Mouse (Mus musculus): ENCODE measurements around the gene Car6.
A peak's percentile ranks its signal among the peaks of the same experiment; 100 is the strongest.

Gene Car6

DNA sequence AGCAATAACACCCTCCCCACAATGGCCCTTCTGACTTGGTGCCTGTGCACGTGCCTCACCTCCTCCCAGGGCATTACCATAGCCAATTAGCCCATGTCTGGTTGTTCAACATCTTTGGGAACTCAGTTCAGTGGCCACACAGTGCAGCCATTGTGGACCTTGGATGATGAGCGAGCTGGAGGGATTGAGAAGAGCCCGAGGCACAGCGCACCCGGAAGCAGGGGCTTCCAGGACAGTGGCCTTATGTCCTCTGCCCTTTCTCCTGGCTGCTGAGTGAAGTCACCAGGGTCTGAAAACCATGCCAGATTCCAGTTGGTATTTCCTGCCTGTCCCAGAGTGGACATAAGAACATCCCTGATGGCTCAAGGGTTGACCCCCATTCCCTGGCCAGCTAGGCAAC lies at the start of gene Car6:
TSS of gene Car6 (minus strand) at position 101 of the 400 bp plus-strand sequence.
- no peak for DNase-seq

DNA sequence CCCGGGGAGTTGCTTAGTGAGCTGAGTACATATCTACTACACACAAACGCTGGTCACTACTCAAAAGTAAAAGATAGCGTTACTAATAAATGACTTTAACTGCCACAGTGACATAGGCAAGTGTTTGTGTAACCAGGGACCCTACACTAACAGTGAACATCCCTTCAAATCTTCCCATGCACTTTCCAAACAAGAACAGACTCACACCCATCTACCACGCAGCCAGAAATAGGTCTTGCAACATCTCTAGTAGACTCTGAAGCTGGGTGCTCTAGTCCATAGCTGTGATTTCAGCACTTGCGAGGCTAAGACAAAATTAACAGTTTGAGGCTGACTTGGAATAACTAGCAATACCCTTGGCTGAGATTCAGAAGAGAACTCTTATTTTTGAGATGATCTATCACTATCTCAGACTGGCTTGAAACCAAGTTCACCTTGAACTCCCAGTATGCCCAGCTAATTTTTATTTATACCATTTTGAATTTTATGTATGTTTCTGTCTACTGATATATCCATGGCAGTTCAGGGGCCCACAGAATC lies 48.7 kb upstream of the Car6 start:
- no peak for DNase-seq

DNA sequence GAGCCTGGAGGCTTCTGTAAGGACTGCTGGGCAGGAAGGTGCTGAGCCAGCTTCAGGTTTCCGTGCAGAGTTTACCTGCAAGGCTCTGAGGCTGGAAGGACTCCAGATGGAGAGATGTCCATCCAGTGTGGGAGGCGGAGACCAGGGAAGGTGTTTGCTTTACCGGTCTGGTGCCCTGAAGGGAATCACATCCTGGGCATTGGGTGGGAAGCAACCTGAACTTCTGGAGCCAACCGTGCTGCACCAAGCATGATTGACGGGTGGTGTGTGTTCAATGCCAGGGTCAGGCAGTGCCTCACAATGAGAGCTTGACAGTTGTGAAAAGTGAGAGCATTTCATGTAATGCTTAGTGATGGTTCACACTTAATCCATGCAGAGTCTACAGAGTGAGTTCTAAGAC lies 47.8 kb upstream of the Car6 start:
- no peak for DNase-seq

DNA sequence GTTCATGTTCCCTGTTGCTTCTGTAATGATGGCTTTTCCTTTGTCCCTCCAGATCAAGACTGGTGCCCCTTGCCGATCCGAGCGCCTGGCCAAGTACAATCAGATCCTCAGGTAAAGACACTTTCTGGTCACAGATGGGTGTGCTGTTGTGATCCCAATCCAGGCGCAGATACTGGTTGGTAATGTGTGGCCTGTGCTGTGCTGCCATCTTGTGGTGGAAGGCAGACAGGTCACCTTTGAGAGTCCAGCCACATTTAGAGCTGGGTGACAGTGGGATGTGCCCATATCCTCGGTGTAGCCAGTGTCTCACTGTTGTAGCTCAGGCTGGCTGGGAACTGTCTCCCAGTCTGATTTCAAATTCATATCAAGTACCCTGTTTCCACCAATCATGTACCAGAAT lies 46.9 kb upstream of the Car6 start:
- DNase-seq: peak; percentile 75

DNA sequence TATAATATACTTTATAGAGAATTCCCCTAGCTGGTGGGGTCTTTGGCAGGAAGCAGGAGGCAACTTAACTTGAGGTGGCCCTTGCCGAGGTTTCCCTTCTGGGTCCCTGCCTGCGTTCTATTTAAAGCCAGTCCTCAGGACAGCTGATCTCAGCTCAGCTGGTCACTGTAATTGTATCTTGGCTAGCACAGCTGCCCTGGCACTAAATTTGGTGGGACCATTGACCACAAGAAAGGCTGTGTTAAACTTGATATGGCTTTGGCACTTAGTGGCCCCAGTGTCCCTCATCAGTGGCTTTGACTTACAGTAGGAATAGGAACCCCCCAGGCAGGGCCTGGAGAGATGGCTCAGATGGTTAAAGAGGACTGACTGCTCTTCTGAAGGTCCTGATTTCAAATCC lies 44.7 kb upstream of the Car6 start:
- no peak for DNase-seq

DNA sequence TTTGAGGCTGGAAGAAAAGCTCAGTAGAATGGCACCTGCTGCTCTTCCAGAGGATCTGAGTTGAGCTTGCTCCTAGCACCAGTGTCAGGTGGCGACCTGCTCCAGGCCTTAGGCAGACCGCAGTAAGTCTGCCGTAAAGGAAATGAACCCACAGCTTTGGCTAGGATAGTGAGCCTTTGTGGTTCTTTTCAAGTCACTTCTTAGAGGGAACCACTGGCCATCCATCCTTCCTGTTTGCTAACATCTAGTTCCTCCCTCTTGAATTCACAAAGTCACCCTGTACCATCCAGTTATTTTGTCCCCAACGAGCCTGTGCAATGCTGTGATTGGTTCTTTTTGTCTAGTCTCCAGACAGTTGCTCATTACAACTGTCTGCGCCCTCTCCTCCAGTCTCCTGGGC lies 41.6 kb upstream of the Car6 start:
- no peak for DNase-seq

DNA sequence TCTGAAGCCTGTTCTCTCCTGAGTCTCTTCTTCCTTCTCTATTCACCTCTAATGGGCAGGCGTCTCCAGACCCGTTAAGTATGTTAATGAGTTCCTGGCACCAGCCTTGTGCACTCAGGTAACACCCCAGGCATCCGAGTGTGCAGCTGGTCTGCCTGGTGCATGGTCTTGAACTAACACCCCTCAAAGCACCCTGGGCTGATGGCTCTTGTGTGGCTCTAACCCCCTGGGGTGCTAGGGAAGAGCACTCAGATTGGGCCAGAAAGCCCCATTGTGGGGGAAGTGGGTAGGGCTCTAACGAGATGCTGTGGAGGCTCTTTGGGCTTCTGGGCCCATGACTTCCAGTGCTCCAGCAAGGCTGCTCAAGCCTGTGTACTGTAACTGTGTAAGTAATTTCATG lies 40.6 kb upstream of the Car6 start:
- DNase-seq: no peak

DNA sequence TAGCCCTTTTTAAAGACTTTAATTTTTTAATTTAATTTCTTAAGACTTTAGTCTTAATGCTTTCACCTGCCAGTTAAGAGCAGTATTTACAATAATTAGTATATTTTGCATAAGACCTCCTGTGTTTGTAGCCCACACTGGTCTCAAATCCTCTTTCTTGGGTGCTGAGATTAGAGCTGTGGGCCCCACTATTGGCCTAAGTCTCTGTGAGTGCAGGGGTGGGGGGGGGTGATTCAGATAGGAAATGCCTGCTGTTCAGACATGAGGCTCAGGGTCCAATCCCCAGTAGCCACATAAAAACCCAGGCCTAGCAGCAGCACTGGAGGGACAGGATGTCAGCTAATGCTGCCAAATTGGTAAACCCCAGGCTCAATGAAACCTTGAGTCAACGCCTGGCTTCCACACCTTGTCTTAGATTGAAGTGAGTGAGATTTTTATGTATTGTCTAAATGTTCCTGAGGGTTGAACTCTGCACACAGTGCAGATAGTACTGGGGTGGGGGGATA lies 39.3 kb upstream of the Car6 start:
- DNase-seq: no peak

DNA sequence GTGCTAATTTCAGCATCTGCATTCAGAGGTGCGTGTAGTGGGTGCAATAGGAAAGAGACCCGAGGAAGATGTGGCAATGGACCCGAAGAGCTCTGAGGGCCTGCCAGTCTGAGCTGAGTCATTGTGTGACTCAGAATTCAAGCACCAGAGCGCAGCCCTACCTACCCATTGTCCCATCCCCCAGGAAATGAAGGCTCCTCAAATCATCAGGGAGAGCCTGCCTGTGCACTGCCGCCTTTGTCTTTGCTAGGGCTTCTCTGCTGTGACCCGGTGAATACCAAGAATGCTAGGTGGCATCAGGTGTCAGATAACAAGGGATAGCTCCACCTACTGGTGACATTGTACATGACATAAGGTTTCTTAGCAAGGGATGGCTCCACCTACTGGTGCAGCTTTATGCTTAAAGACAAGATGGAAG lies 38.8 kb upstream of the Car6 start:
- peak; percentile 97 for DNase-seq

DNA sequence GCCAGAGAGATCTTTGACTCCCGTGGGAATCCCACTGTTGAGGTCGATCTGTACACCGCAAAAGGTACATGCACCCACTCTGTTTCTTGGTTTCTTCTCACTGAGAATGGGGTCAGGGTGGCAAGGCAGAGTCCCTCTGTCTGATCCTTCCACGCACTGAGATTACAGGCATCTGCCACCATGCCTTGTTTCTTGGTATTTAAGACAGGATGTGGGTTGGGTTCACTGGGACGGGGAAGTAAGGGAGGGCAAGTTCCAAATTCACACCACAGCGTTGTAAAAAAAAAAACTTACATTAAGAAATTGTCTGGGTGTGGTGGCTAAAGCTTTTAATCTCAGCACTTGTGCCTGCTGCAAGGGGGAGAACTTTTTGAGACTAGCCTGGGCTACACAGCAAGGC lies 38.4 kb upstream of the Car6 start:
- DNase-seq: no peak

DNA sequence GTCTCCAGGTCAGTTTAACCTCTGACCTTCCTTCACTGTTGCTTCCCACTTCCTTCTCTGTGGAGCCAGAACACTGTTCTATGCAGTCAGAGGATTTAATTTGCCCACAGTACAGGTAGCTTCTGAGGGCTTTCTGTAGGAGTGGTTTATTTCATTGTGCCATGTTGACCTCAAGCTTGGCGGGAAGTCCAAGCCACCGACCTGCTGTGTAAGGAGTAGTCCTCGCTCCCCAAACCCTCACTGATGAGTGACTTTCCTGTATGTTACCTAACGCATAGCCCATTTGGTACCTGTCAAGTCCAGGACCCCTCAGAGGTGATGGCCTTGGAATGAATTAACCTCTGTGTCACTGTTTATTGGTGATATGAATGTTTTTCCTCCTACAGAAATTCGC lies 38.0 kb upstream of the Car6 start:
- no peak for DNase-seq

DNA sequence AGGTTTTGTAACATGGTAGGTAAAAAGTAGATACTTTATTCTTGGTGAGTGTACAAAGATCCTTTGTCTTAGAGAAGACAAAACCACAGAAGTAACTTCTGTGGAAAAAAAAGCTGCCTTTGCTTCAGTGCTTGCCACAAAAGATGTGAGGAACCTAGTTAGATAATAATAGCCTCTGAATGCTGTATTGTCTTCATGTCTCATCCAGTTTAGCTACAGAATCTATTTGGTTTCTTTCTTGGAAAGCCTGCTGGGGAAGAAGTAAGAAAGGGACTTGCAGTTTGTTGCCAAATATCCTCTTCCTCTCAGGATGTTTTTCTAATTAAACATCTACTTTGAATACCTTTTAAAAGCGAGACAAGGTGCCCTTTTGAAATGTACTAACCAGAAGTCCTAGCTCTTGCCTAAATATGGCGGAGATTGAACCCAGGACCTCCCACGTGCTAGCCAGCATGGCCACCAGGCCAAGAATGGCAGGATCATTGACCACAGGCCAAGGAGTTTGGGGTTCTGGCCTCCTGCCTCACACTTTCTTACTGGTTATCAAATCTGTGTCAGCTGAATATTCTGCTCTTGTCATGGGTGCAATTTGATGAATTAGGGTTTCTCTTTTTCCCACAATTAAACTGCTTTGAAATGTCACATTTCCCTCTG lies 37.4 kb upstream of the Car6 start:
- peak; percentile 57 for DNase-seq

DNA sequence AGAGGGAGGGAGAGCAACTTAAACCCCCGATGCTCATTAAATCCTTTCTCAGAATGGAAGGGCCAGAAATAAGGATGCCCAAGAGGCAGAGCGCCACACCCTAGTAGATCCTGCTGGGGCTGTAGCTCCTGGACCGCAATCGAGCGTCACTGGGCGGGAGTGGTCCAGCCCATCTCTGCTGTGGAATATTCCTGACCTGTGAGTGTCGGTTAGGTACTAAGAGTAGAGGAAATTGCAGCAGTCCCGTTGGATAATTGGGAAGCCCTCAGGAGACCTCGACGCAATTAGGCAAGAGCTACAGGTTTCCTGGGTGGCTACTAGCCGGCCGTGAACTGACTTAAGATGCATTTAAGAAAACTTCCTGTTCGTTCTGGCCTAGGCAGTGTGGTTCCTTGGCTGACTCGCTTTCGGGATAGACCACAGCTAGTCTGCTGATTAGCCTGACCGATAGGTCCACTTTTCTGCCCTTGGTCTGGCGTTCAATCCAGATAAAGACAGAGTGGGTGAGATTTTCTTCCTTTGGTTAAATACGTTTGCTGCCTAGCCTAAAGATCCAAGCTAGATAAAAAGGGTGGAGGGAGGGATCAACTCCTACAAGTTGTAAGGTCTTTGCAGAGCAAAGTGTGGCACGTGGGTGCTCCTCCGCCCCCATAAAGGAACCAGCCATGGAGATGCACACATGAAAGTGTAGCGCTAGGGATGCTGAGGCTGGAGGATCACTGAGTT lies 36.7 kb upstream of the Car6 start:
- DNase-seq: no peak

DNA sequence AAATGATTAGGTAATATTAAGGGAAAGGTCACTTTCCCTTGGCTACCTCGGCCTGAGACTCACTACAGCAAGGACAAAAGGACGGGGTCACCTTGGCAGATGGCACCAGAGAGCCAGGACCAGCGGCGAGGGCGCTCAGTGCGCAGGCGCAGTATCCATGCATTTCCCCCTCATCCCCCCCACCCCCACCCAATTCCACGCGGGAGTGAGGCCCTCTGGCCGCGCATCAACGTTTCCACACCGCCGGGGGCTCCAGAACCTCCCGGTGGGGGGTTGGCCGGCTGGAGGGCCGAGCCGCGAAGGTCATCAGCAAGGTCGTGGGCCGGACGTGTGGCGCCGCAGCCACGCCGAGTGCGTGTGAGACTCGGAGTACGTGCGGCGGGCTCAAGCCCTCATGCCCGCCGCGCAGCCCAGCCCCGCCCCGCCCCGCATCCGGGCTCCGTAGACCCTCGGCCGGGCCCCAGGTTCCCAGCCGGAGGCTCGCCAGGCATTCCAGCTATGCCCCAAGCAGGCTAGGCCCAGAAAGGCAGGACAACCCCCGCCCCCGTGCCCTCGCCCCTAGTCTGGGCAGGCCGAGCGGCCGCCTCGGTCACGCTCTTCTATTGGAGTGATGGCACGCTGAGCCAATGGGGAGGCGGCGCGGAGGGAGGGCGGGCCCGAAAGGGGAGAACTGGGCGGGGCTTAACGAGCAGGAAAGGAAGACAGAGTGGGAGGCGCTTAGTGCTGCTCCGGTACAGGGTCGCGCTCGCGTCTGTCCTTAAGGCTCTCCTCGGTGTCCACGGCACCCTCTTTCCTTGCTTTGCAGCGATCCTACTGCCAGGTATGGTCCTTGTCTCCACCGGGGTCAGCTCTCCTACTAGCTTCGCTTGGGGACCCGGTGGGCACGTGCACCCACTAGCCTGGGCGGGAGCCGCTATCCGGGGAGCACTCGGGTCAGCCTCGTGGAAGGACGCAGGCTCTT lies 35.7 kb upstream of the Car6 start, which contains the start of gene Eno1:
TSS of gene Eno1 (plus strand) at position 201 of the 961 bp plus-strand sequence.
- DNase-seq: peak; percentile 97

DNA sequence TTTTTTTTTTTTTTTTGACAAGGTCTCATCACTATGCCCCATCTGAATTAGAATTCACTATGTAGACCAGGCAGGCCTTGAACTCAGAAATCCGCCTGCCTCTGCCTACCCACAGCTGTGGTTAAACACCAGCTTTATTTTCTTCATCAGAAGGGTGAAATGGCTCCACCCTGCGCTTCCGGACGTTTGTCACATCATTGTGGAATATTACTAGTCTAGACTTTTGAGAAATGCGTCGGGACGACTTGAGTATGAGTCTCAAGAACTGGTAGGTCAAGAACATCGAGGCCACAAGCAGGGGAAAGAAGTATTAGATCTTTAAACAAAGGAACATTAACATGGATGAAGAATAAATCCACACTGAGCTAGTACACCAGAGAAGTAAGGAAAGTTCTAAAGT lies 34.9 kb upstream of the Car6 start:
- DNase-seq: no peak

DNA sequence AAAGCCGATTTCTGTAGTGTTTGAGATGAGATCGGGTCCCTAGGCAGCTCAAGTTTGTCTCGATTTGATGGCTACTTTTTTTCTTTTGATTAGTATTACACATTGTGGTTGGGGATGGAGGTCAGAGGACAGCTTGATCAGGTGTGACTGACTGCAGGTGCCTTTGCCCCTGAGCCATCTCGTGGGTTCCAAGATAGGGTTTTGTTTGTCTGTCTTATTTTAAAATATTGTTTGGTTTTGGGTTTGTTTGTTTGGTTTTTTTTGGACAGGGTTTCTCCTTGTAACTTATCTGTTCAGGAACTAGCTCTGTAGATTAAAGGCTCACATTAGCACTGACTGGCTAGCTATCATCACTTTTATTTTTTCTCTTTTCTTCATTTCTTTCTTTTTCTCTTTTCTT lies 34.5 kb upstream of the Car6 start:
- no peak for DNase-seq

DNA sequence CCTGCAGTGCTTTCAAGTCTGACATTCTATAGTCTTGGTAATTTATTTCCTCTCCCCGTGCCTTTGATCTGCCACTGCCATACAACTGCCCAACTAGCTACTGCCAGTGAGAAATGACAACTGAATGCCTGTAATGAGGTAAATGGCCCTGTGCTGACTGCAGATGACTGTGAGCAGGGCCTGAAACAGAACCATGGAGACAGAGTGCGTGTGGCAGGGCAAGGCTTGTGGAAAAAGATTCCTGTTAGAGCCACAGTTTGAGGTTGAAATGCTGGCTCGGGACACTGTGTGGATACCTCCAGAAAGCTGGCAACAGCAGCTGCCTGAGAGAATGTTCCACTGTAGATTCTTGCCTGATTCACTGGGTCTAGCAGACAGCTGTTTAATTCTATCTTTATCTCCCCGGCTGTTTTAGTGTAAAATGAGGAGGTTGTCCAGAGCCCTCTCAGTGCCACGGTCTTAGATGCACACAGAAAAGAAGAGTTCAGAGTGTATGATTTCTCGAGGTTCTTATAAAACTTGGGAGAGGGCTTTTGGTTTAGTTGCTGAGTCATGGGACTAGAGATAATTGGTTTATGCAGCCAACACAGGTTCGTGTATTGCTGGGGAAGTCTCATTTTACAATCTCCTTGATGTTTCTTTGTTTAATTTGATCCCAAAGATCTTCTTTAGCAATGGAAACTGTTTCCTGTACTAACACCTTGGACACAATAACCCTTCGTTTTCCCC lies 33.6 kb upstream of the Car6 start:
- no peak for DNase-seq

DNA sequence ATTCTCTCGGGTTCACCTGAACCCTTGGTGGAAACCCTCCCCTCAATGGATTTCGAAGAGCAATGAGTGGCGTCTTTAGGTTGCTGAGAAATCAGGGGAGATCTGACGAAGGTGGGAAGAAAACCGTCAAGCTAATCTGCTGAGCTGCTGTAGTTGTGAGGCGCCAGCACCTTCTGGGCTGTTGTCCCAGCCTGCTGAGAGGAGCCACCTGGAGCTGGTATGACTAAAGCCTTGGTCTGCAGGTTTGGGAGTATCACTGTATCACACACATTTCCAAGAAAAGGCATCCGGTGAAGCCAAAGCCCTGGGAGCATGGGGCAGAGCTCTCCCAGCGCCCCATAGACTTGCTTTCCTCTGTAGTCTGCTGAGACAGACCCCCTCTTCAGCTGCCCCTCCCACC lies 30.7 kb upstream of the Car6 start:
- no peak for DNase-seq

DNA sequence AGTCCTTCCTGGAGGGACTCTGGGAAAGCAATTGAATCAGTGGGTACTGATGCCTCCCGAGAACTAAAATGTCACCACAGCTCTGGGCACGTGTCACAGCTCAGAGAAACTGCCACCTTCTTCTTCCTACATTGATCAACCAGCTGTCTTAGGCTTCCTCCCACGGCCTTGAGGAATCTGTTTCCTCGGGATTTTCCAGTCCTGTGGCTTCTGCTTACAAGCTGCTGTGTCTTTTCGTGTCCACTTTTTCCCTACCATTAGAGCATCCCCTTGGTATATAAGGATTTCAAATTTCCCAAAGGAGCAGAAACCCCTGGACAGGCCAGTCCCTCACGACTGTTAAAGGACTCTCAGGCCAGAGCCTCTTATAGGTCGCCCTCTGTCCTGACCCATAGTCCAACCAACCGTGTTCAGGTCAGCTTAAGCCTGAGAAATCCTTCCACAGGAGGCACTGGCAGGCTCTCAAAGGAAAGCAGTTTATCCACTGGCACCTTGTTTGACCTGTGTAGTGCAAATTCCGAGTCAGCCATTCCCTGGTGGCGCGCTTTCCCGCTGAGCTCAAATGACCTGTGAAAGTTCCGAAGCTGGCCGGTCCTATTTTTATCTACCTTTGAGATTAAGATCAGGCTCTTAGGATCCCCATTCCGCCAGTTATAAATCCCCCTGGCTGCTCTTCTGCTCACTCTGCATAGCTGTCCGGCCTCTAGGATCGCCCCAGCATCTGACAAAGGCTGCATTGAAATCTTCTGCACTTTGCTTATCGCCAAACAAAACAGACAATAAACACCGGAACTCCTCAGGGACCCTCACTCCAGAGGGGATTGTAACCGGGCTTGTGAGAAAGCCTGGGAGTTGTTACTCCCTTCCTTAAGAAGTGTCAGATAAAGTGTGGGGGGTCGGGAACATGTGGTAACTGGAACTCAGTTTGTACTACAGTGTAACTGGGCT lies 29.6 kb upstream of the Car6 start:
- peak; percentile 95 for DNase-seq

DNA sequence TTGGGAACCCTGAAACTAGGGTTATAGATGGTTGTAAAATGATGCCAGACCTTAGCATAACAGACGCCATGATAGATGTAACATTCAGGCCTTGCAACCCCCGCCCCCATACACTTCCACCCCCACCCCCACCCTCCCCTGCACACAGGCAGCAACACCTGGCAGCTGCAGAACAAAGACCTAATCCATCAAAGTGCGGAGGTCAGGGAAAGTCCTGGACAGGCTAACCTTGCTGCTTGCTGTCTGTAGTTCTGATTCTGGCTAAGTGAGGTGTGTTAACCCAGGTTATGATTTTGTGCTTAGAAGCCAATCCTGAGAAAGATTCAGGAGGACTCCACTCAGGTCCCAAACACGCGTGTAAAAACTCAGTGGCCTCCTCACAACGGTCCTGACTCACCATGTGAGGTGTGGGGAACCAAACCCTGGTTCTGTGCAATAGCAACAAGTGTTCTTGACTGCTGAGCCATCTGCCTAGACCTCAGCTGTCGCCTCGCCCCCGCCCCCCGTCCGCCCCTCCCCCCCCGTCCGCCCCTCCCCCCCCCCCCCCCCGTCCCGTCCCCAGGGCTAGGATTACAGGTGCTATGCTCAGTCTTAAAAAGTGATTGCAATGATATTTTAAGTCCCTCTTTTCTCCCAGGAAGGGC lies 28.7 kb upstream of the Car6 start:
- no peak for DNase-seq
